Mouse (Mus musculus) lung, adult 2 months (tissue): ENCODE measurements at regions not wholly inside any gene's neighbourhood (a gene's known extent, or its start where the extent isn't known, plus 50 kb on each side); places are given as distances from the start of the nearest gene placed in this dataset.

Experiments
- DNase-seq: peaks from one replicate; pipeline ENCODE4 v3.0.0; 2022
- H3K4me1 ChIP-seq: fragments of 200-500 bp; 2 replicates; pipeline ENCODE4 v1.6.1; 2011; ENCODE audit warnings: low read length; ENCODE audit not compliant: control insufficient read depth, insufficient read depth
- H3K4me3 ChIP-seq: fragments of 200-500 bp; replicated peaks from 2 replicates; pipeline ENCODE3; 2011; ENCODE audit warnings: low read depth, mild to moderate bottlenecking, control low read depth, low read length; ENCODE audit errors: extremely low read depth
- CTCF ChIP-seq: fragments of 200-500 bp; IDR thresholded peaks from 2 replicates; pipeline ENCODE4 v1.5.1; 2011; ENCODE audit warnings: mild to moderate bottlenecking, low read length, control low read depth; ENCODE audit not compliant: insufficient read depth
- POLR2A ChIP-seq: fragments of 200-500 bp; IDR thresholded peaks from 2 replicates; pipeline ENCODE4 v1.6.1; 2011; ENCODE audit warnings: low read depth, mild to moderate bottlenecking, control low read depth, low read length, borderline replicate concordance; ENCODE audit errors: extremely low read depth
- WGBS: fragments of 180-500 bp; shearing (Covaris S2); methylation state at CpG from one replicate; pipeline ENCODE4 v1.1.7; 2018; 5-methylcytosine and 5-hydroxymethylcytosine counted together

GRCm38 (mm10) chr9:101581064-101581463 is 280.6 kb upstream of the 9630041A04Rik start:
- WGBS = 92% methylated on average over 4 of the region's 4 CpGs

GRCm38 (mm10) chr9:101570714-101571113 is 290.9 kb upstream of the 9630041A04Rik start:
- 16% methylated on average over 4 of the region's 4 CpGs for WGBS
- H3K4me3 ChIP-seq = no peak overlapping the region
- TF ChIP-seq CTCF = no peak
- no peak for TF ChIP-seq POLR2A
- DNase-seq = no peak
- no peaks in the 10 kb centered on the region for H3K4me1 ChIP-seq

More at GRCm38 (mm10) chr9:101581064-101581463, 280.6 kb upstream of the 9630041A04Rik start:
- Histone ChIP-seq H3K4me1 (no peaks in the 10 kb centered on the region), H3K4me3 (no peak overlapping the region)
- no peak for DNase-seq
- TF ChIP-seq POLR2A (no peak), CTCF (no peak)

GRCm38 (mm10) chr9:101563196-101563595 is 298.4 kb upstream of the 9630041A04Rik start:
- Histone ChIP-seq H3K4me3 (no peak overlapping the region), H3K4me1 (no peaks in the 10 kb centered on the region)
- no peak for DNase-seq
- 64% methylated on average over 9 of the region's 9 CpGs for WGBS
- no peak for TF ChIP-seq CTCF
- no peak for TF ChIP-seq POLR2A

DNA sequence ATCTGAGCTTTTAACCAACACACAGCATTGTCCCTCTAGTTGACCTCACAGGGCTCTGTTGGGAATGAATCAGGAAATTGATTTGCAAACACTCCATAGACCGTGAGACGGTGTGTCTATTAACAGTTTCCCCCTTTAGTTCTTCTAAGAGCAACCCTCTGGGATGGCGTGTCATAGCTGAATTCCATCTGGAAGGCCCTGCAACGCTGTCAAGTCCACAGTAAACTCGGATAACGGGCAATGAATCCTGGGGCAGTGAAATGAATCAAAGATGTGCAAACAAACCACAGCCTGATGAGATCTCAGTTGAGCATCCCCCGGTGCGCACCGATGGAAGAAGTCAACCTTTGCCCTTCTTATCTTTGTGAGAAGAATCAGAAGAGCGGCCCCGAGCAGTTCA is 302.3 kb upstream of the 9630041A04Rik start:
- no peak for DNase-seq
- no peak overlapping the region for H3K4me3 ChIP-seq
- H3K4me1 ChIP-seq = no peaks in the 10 kb centered on the region
- TF ChIP-seq CTCF = no peak
- TF ChIP-seq POLR2A = no peak
- 44% methylated on average over 11 of the region's 11 CpGs for WGBS

- DNase-seq = peak; percentile 8
- Histone ChIP-seq H3K4me1 (no peaks in the 10 kb centered on the region), H3K4me3 (no peak overlapping the region)
- WGBS = 30% methylated on average over 5 of the region's 5 CpGs
- TF ChIP-seq POLR2A = no peak
- TF ChIP-seq CTCF = no peak
Observed at GRCm38 (mm10) chr9:101555011-101555673, 303.5 kb upstream of the Ppp2r3a start.

GRCm38 (mm10) chr9:101552789-101553188 is 301.2 kb upstream of the Ppp2r3a start:
- no peak for DNase-seq
- Histone ChIP-seq H3K4me3 (no peak overlapping the region), H3K4me1 (no peaks in the 10 kb centered on the region)
- WGBS = 84% methylated on average over 6 of the region's 6 CpGs
- TF ChIP-seq POLR2A = no peak
- no peak for TF ChIP-seq CTCF

DNA sequence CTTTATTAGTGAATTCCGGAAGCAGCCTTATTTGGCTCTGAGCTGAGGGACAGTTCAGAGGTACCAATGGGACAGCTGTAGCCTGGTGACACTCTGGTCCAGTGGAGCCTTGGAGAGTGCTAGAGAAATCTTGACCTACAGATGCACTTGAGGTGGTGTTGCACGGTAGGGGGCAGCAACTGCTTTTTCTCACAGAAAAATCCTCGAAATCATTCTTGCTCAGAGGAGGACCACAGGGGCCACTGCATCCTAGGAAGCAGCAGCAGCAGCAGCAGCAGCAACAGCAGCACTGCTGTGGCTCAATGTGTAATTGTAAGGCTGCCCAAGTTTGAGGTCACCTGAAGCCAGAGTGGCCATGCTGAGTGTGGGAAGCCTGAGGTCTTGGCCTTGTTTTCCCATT is 299.7 kb upstream of the Ppp2r3a start:
- H3K4me3 ChIP-seq = no peak overlapping the region
- no peak for TF ChIP-seq POLR2A
- TF ChIP-seq CTCF = no peak
- no peak for DNase-seq
- 37% methylated on average over 3 of the region's 3 CpGs for WGBS
- no peaks in the 10 kb centered on the region for H3K4me1 ChIP-seq

DNA sequence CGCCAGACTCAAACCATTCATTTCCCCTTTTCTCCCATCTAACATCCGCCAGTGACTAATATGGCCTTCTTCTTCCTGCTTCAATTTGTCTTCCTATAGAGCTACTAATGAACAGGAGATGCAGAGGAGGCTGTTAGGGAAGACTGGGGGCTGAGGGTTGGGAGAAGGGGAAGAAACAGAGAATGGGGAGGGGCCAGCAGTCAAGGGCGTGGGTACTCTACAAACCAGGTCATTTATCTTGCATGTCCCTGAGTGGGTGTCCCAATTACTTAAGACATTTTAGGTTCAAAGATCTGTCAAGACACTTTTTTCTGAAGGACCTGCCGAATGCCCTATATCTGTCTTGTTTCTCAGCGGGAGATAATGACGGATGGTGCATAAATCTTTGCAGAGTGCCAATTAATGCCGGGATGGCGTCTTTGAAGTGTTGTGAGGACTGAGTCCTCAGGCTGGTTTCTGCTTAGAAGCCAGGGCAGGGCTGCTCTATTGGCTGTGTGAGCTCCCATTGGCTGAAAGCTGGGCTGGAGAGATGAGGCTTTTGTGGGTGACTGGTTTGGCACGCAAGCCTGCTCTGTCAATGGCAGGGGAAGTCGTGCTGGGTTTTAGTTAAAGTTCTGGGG is 294.7 kb upstream of the Ppp2r3a start:
- DNase-seq = no peak
- TF ChIP-seq POLR2A (no peak), CTCF (no peak)
- H3K4me1 ChIP-seq = no peaks in the 10 kb centered on the region
- no peak overlapping the region for H3K4me3 ChIP-seq
- WGBS = 26% methylated on average over 10 of the region's 10 CpGs

GRCm38 (mm10) chr9:101518137-101518536 is 266.5 kb upstream of the Ppp2r3a start:
- H3K4me1 ChIP-seq = no peaks in the 10 kb centered on the region
- WGBS = 45% methylated on average over 7 of the region's 7 CpGs

DNA sequence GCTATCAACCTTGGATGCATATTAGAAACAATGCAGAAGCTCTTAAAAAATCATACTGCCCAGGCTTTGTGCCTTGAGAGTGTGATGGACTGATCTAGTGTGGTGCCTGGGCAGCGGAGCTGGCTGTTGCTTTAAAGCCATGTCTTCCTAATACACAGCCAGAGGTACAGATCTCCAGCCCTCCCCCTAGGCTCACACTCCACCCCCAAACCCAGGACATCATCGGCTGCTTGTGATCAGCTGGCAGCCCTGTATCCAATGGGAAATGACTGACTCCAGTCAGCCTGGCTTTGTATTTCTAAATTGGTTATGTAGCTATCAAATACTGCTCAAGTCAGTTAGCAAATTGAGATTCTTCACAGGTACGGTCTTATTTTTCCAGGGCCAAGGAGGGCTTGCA is 259.2 kb upstream of the Ppp2r3a start:
- 78% methylated on average over 3 of the region's 3 CpGs for WGBS

More at GRCm38 (mm10) chr9:101518137-101518536, 266.5 kb upstream of the Ppp2r3a start:
- no peak overlapping the region for H3K4me3 ChIP-seq
- TF ChIP-seq POLR2A (no peak), CTCF (no peak)
- DNase-seq = no peak

GRCm38 (mm10) chr9:101509196-101509595 is 257.6 kb upstream of the Ppp2r3a start:
- no peak for DNase-seq
- Histone ChIP-seq H3K4me3 (no peak overlapping the region), H3K4me1 (no peaks in the 10 kb centered on the region)
- TF ChIP-seq POLR2A (no peak), CTCF (no peak)
- 76% methylated on average over 9 of the region's 9 CpGs for WGBS

More for the DNA sequence above, 259.2 kb upstream of the Ppp2r3a start:
- H3K4me1 ChIP-seq = no peaks in the 10 kb centered on the region
- H3K4me3 ChIP-seq = no peak overlapping the region
- no peak for TF ChIP-seq POLR2A
- TF ChIP-seq CTCF = no peak
- DNase-seq = no peak
